Comparison of ENCODE assay signal across 32 mouse cellular contexts in the genomic region with DNA sequence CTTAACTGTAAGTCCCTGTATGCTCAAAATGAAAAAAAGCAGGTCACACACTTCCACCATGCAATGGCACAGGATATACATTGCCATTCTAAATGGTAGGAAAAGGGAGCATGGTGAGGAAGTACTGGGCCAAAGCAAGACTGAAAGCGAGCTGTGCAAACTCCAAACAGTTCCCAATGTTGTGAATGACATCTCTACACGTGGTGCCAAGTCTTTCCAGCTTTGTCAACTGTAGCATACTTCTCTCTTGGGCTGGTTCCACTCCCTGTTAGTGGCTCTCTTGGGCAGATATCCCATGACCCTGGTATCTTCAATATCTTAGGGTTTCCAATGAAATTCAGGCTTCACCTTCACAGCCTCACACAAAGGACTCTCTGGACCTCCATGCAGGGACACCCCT. TPM values are rescaled to one million over a fixed set of nuclear protein-coding genes. Genes with fewer than 3 reads are reported as not detected.
"Had no signal": no experiment of that assay in that cellular context is flagged by ENCODE, and none has a peak within 500 bp of the region (broad histone marks: within the 10 kb centered on the region; RNA-seq: fewer than 3 reads in every experiment).

No protein-coding gene starts in this region.

- H3K4me2 ChIP-seq: embryonic facial prominence, embryonic 12.5 days; embryonic facial prominence, embryonic 13.5 days; embryonic facial prominence, embryonic 15.5 days; forebrain, embryonic 12.5 days; forebrain, embryonic 13.5 days; forebrain, embryonic 15.5 days had no signal

- H3K27me3 ChIP-seq: embryonic facial prominence, embryonic 12.5 days; embryonic facial prominence, embryonic 13.5 days; embryonic facial prominence, embryonic 15.5 days; forebrain, embryonic 12.5 days; forebrain, embryonic 13.5 days; forebrain, embryonic 15.5 days had no signal

- DNase-seq: cerebellum, adult 9-10 months; cerebellum, adult 9-11 months; cerebellum, postnatal 10 days; cerebellum, postnatal 14 days; cerebellum, postnatal 25 days; cerebellum, postnatal 36 days; embryo, embryonic 11 days; forebrain, postnatal 0 days; gastrocnemius, adult 2 months; gastrocnemius, postnatal 10 days; gastrocnemius, postnatal 14 days; gastrocnemius, postnatal 25 days; gastrocnemius, postnatal 36 days; heart, adult 18-20 months; heart, adult 2 months had no signal

- H3K9ac ChIP-seq: embryonic facial prominence, embryonic 12.5 days; embryonic facial prominence, embryonic 13.5 days; embryonic facial prominence, embryonic 15.5 days; forebrain, embryonic 12.5 days; forebrain, embryonic 13.5 days; forebrain, embryonic 15.5 days; forebrain, postnatal 0 days had no signal

- H3K36me3 ChIP-seq: embryonic facial prominence, embryonic 10.5 days; embryonic facial prominence, embryonic 12.5 days; embryonic facial prominence, embryonic 13.5 days; embryonic facial prominence, embryonic 15.5 days; forebrain, embryonic 10.5 days; forebrain, embryonic 12.5 days; forebrain, embryonic 15.5 days had no signal

- ATAC-seq: forebrain, embryonic 13.5 days; forebrain, embryonic 14.5 days; forebrain, embryonic 15.5 days; forebrain, embryonic 16.5 days; forebrain, postnatal 0 days had no signal

- H3K27ac ChIP-seq: embryonic facial prominence, embryonic 10.5 days; embryonic facial prominence, embryonic 12.5 days; embryonic facial prominence, embryonic 13.5 days; embryonic facial prominence, embryonic 15.5 days; forebrain, embryonic 10.5 days; forebrain, embryonic 12.5 days; forebrain, embryonic 13.5 days; forebrain, embryonic 15.5 days; gastrocnemius, adult 2 months; heart, adult 2 months had no signal

- H3K9me3 ChIP-seq: embryonic facial prominence, embryonic 10.5 days; embryonic facial prominence, embryonic 12.5 days; embryonic facial prominence, embryonic 13.5 days; embryonic facial prominence, embryonic 15.5 days; forebrain, embryonic 10.5 days; forebrain, embryonic 12.5 days; forebrain, embryonic 13.5 days; forebrain, embryonic 15.5 days had no signal

- H3K4me1 ChIP-seq: embryonic facial prominence, embryonic 10.5 days; embryonic facial prominence, embryonic 12.5 days; embryonic facial prominence, embryonic 13.5 days; embryonic facial prominence, embryonic 15.5 days; forebrain, embryonic 12.5 days; forebrain, embryonic 13.5 days; forebrain, embryonic 15.5 days had no signal

- H3K4me3 ChIP-seq: embryonic facial prominence, embryonic 10.5 days; embryonic facial prominence, embryonic 12.5 days; embryonic facial prominence, embryonic 13.5 days; embryonic facial prominence, embryonic 15.5 days; erythroblast, embryonic 14.5 days; forebrain, embryonic 10.5 days; forebrain, embryonic 12.5 days; forebrain, embryonic 13.5 days; forebrain, embryonic 15.5 days; gastrocnemius, adult 2 months; heart, adult 2 months had no signal

RNA-seq across cellular contexts. Expression of a gene that starts 26.9 kb away (rescaled TPM):
- total RNA-seq: common myeloid progenitor, adult 5-6 weeks; forebrain, postnatal 0 days; gastrocnemius, adult 18-20 months; gastrocnemius, adult 2 months; gastrocnemius, postnatal 10 days; gastrocnemius, postnatal 14 days; gastrocnemius, postnatal 25 days; gastrocnemius, postnatal 36 days; granulocyte monocyte progenitor cell, adult 5-6 weeks; heart, adult 18-20 months; heart, adult 2 months had no signal
- polyA plus RNA-seq: embryonic facial prominence, embryonic 10.5 days; embryonic facial prominence, embryonic 11.5 days; embryonic facial prominence, embryonic 12.5 days; embryonic facial prominence, embryonic 13.5 days; embryonic facial prominence, embryonic 14.5 days; embryonic facial prominence, embryonic 15.5 days; erythroblast, embryonic 14.5 days; forebrain, embryonic 11.5 days; forebrain, embryonic 12.5 days; forebrain, embryonic 13.5 days; forebrain, embryonic 14.5 days; forebrain, embryonic 15.5 days; forebrain, embryonic 16.5 days; heart, adult 2 months had no signal

RNA-seq across cellular contexts. Expression of a gene that starts 55.0 kb away (rescaled TPM):
- polyA plus RNA-seq: erythroblast, embryonic 14.5 days had no signal
